29 mouse cellular contexts compared by ENCODE assay signal in genomic region chr13:89418804-89419203, GRCm38 (mm10).
DNase-seq lines count a peak whose midpoint lies in the region; ATAC-seq and TF ChIP-seq lines count a peak whose summit lies in the region.
"Had no signal": no experiment of that assay in that cellular context is flagged by ENCODE, and none has a peak within 500 bp of the region (broad histone marks: within the 10 kb centered on the region; RNA-seq: fewer than 3 reads in every experiment).

No protein-coding gene starts in this region.

- in situ Hi-C loops in CH12.LX (cut with MboI; ENCODE audit: low pct_ligation_motif_present, low pct_unique_long_range_greater_than_20kb, low sequenced_read_pairs), result no loop called here

- no peak for TF ChIP-seq EP300 in CH12.LX (IDR thresholded peaks at IDR 0.05; ENCODE audit: low read length)

- H3K79me2 ChIP-seq in CH12.LX (replicated peaks; ENCODE audit: control insufficient read depth, extremely low read depth, insufficient read depth, poor library complexity, severe bottlenecking), result no peaks in the 10 kb centered on the region

- ATAC-seq in hematopoietic stem cell, adult 5-6 weeks (replicated peaks in 1 of 2; ENCODE audit: insufficient read depth in 1 of 2, low FRiP score in 2 of 2, low TSS enrichment in 1 of 2, low read depth in 1 of 2, poor library complexity in 2 of 2, severe bottlenecking in 2 of 2), result peak; percentile 88 to 94
- ATAC-seq in megakaryocyte progenitor cell, adult 5-6 weeks (replicated peaks; ENCODE audit: poor library complexity), result peak; percentile 71
- ATAC-seq: forebrain, embryonic 14.5 days; forebrain, postnatal 0 days; hindbrain, postnatal 0 days; intestine, embryonic 15.5 days; Patski had no signal

- H3K27me3 ChIP-seq in CH12.LX (replicated peaks), result no peaks in the 10 kb centered on the region
- H3K27me3 ChIP-seq: embryonic facial prominence, embryonic 12.5 days; embryonic facial prominence, embryonic 15.5 days; heart, embryonic 12.5 days; heart, embryonic 15.5 days; intestine, embryonic 15.5 days; Patski had no signal

- TF ChIP-seq CTCF in CH12.LX (conservative IDR thresholded peaks at IDR 0.05 in 1 of 2, IDR thresholded peaks at IDR 0.05 in 1 of 2; ENCODE audit: low read depth in 2 of 2, low read length in 2 of 2), result no peak

- dilution Hi-C loops in CH12.LX (cut with MboI; ENCODE audit: extremely low pct_ligation_motif_present, extremely low pct_unique_long_range_greater_than_20kb, low sequenced_read_pairs), result no loop called here

- no peak overlapping the region for H3K4me2 ChIP-seq in CH12.LX (ENCODE audit: insufficient read depth, low read depth, poor library complexity, severe bottlenecking)
- H3K4me2 ChIP-seq: embryonic facial prominence, embryonic 12.5 days; embryonic facial prominence, embryonic 15.5 days; heart, embryonic 12.5 days; heart, embryonic 15.5 days; hindbrain, embryonic 14.5 days; intestine, embryonic 15.5 days had no signal

- H3K4me3 ChIP-seq in CH12.LX (replicated peaks in 1 of 3; ENCODE audit: low read depth in 2 of 3, low read length in 2 of 3, poor library complexity in 1 of 3), result no peak overlapping the region
- H3K4me3 ChIP-seq: embryonic facial prominence, embryonic 12.5 days; embryonic facial prominence, embryonic 15.5 days; gastrocnemius, adult 2 months; heart, embryonic 12.5 days; heart, embryonic 15.5 days; intestine, embryonic 15.5 days had no signal

- H3K4me1 ChIP-seq in CH12.LX (ENCODE audit: control insufficient read depth in 1 of 2, insufficient read depth in 2 of 2), result no peaks in the 10 kb centered on the region
- H3K4me1 ChIP-seq: embryonic facial prominence, embryonic 12.5 days; embryonic facial prominence, embryonic 15.5 days; heart, embryonic 12.5 days; heart, embryonic 15.5 days; intestine, embryonic 15.5 days had no signal

- no peak overlapping the region for H3K9ac ChIP-seq in CH12.LX (ENCODE audit: insufficient read depth, low read depth)
- H3K9ac ChIP-seq: embryonic facial prominence, embryonic 12.5 days; embryonic facial prominence, embryonic 15.5 days; forebrain, postnatal 0 days; heart, embryonic 12.5 days; heart, embryonic 15.5 days; hindbrain, embryonic 14.5 days; intestine, embryonic 15.5 days had no signal

- DNase-seq in 416B (ENCODE audit: low read depth), result peak; percentile 66
- peak; percentile 4 for DNase-seq in CH12.LX (ENCODE audit: extremely low read depth)
- DNase-seq in urinary bladder, postnatal 25 days (ENCODE audit: low spot score), result no peak
- no peak for DNase-seq in gastrocnemius, postnatal 25 days
- DNase-seq in cerebellum, adult 8-10 months, result no peak
- DNase-seq: adrenal gland, adult 8-10 months; adrenal gland, postnatal 25 days; B cell, adult 2 months; cerebellum, adult 11-12 months; cerebellum, adult 9-10 months; cerebellum, postnatal 14 days; forebrain, postnatal 0 days; gastrocnemius, adult 2 months; gastrocnemius, postnatal 14 days; heart, adult 18-20 months; heart, postnatal 10 days; heart, postnatal 36 days had no signal

- no peak for TF ChIP-seq POLR2A in CH12.LX (IDR thresholded peaks at IDR 0.05; ENCODE audit: low read depth, low read length)

- H3K9me3 ChIP-seq in CH12.LX (replicated peaks; ENCODE audit: low read length), result no peaks in the 10 kb centered on the region
- H3K9me3 ChIP-seq: embryonic facial prominence, embryonic 12.5 days; embryonic facial prominence, embryonic 15.5 days; G1E; heart, embryonic 12.5 days; heart, embryonic 15.5 days; intestine, embryonic 15.5 days had no signal

- TF ChIP-seq RAD21 in CH12.LX (IDR thresholded peaks at IDR 0.05; ENCODE audit: low read depth, low read length), result no peak

- H3K27ac ChIP-seq in CH12.LX (ENCODE audit: insufficient read depth, low read depth), result no peak overlapping the region
- H3K27ac ChIP-seq: embryonic facial prominence, embryonic 12.5 days; embryonic facial prominence, embryonic 15.5 days; gastrocnemius, adult 2 months; heart, embryonic 15.5 days; hindbrain, embryonic 14.5 days; hindbrain, postnatal 0 days; intestine, embryonic 15.5 days had no signal

- no peaks in the 10 kb centered on the region for H3K36me3 ChIP-seq in CH12.LX (replicated peaks in 1 of 2; ENCODE audit: control insufficient read depth in 1 of 2, insufficient read depth in 1 of 2, low read length in 1 of 2)
- H3K36me3 ChIP-seq: embryonic facial prominence, embryonic 12.5 days; embryonic facial prominence, embryonic 15.5 days; G1E; heart, embryonic 12.5 days; heart, embryonic 15.5 days; intestine, embryonic 15.5 days had no signal

TF ChIP-seq in CH12.LX, 34 proteins besides CTCF, POLR2A, EP300 and RAD21:
- TF ChIP-seq SIN3A (IDR thresholded peaks at IDR 0.05; ENCODE audit: low read length) (no peak), UBTF (IDR thresholded peaks at IDR 0.05; ENCODE audit: low read depth, low read length) (no peak), GABPA (IDR thresholded peaks at IDR 0.05; ENCODE audit: insufficient replicate concordance, low read depth, low read length) (no peak), TCF12 (IDR thresholded peaks at IDR 0.05; ENCODE audit: low read depth, low read length) (no peak), JUN (IDR thresholded peaks at IDR 0.05; ENCODE audit: insufficient read depth, low read depth, low read length) (no peak), MAZ (IDR thresholded peaks at IDR 0.05; ENCODE audit: low read depth, low read length) (no peak), KAT2A (IDR thresholded peaks at IDR 0.05; ENCODE audit: insufficient replicate concordance, low read length) (no peak), USF1 (IDR thresholded peaks at IDR 0.05; ENCODE audit: low read depth, low read length) (no peak), E2F4 (IDR thresholded peaks at IDR 0.05; ENCODE audit: insufficient replicate concordance, low read depth, low read length) (no peak), ZC3H11A (IDR thresholded peaks at IDR 0.05; ENCODE audit: low read depth, low read length) (no peak), PAX5 (IDR thresholded peaks at IDR 0.05; ENCODE audit: low read length) (no peak), RCOR1 (conservative IDR thresholded peaks at IDR 0.05; ENCODE audit: low read depth, low read length) (no peak), HCFC1 (IDR thresholded peaks at IDR 0.05; ENCODE audit: low read depth, low read length) (no peak), ZMIZ1 (IDR thresholded peaks at IDR 0.05; ENCODE audit: low read depth, low read length) (no peak), TBP (conservative IDR thresholded peaks at IDR 0.05; ENCODE audit: low read depth, low read length) (no peak)

Comparison
In these comparisons a context has a peak if more than half of its experiments do, and no peak if none do; other contexts are left out.
1. DNase-seq: peak in 416B (single experiment) and CH12.LX (single experiment); none in urinary bladder, postnatal 25 days (single experiment), gastrocnemius, postnatal 25 days (single experiment) and cerebellum, adult 8-10 months (single experiment).